Mouse (Mus musculus): ENCODE data around the gene Glis2. TPM values are rescaled to one million over a fixed set of nuclear protein-coding genes. Genes with fewer than 3 reads are reported as not detected.

The Glis2 gene
- total RNA-seq, 2 experiments from 2014 or later = 41.4 to 45.9 TPM

DNA sequence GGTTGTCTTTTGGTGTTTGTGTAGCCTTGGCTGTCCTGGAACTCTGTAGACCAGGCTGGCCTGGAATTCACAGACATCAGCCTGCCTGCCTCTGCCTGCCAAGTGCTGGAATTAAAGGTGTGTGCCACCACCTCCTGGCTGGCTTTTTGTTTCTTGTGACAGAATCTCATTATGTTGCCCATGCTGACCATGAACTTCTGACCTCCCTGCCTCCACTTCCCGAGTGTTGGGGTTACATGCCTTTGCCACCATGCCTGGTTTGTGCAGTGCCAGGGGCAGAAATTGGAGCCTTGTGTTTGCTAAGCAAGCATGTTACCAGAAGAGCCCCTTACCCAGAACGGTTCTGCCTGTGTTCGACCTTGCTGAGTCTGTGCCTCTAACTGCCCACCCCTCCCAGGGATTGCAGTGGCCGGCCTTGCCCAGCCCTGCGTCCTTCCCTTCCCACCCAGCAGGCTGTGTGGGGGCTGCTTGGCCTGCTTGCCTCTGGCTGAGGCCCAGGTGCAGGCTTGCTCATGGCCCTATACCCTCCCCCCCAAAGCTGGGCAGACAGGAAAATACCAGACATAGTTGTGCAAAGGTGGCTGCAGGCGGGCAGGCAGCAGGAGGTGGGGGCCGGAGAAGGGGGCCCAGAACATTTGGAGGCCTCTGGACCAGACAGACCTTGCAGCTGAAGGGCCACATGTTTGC is 8.4 kb downstream of the Glis2 start:
- no peak for DNase-seq (ENCODE audit: low spot score in 2 of 2)

DNA sequence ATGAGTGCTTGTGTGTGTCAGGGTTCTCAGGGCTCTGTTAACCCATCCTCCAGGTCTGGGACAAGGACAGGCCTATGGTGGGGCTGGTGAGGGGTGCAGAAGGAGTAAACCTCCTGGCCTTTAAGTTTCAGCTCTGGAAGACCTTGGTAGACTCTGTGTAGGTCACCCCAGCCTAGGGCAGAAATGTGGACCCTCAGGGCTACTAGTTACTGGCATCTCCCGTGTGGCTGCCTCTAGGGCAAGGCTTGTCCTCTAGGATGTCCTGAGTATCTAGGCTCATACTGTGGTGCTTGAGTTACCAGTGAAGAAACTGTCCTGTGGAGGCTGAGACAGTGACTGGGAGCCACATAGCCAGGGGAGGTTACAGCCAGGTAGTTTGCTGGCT is 8.9 kb downstream of the Glis2 start:
- no peak for DNase-seq (ENCODE audit: low spot score in 2 of 2)

GRCm38 (mm10) chr16:4604293-4604837 is 9.9 kb downstream of the Glis2 start:
- DNase-seq (ENCODE audit: low spot score in 2 of 2) = no peak

DNA sequence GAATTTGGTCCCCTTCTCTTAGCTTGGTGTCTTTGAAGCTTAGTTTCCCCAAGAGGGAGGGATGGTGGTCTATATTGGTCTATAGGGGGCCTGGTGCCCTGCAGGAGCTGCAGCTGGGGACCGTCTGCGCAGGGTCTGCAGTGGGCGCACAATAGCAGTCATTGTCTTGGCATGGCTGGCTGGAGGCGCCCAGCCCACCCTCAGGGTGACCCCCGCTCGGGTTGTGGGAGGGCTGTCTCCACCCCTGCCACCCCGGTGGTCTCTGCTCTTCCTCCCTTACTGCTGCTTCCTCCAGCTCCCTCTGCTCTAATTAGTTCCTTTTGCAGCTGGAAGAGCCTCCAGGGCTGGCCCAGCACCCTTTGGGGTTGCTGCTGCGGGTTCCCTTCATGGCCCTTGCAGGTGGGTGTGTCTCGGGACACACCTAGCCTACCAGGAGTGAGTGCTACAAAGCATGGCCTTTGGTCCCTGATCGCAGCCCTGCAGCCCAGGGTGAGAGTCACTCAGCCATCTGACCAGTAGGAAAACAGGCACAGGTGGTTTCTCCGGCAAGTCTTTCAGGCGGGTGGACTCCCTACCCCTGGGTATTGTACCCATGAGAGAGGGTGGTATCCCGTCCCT is 11.1 kb downstream of the Glis2 start:
- DNase-seq (ENCODE audit: low spot score in 2 of 2) = no peak

- DNase-seq (ENCODE audit: low spot score in 2 of 2) = peak in 1 of 2 experiments; percentile 42
Measured at GRCm38 (mm10) chr16:4606431-4607084, 12.0 kb downstream of the Glis2 start.

GRCm38 (mm10) chr16:4607818-4608531 is 13.5 kb downstream of the Glis2 start:
- DNase-seq (ENCODE audit: low spot score in 2 of 2) = peak; percentile 62 to 77

- no peak for DNase-seq (ENCODE audit: low spot score in 2 of 2)
Measured at GRCm38 (mm10) chr16:4608532-4609059, 14.1 kb downstream of the Glis2 start.

DNA sequence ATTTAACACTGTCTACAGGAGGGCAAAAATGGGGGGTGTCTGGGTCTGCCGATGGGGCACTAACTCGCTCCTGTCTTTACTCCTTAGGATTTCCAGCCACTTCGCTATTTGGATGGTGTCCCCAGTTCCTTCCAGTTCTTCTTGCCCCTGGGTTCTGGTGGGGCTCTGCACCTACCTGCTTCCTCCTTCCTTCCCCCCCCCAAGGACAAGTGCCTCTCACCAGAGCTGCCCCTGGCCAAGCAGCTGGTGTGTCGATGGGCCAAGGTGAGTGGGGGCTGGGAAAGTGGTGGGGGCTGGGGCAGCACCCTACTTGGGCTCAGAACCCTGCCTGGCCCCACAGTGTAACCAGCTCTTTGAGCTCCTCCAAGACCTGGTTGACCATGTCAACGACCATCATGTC is 16.7 kb downstream of the Glis2 start:
- no peak for DNase-seq (ENCODE audit: low spot score in 2 of 2)

DNA sequence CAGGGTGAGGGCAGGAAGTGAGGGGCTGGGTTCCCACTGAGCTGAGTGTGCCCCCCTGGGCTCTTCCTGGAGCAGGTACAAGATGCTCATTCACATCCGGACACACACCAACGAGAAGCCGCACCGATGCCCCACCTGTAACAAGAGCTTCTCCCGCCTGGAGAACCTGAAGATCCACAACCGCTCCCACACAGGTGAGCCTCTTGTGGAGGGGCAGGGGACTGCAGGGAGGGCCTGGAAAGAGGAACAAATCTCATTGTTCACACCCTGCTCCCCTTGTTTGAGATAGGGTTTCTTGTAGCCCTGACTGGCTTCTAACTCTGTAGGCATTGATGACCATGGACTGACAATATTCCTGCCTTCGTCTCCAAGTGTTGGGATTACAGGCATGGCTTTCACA is 17.2 kb downstream of the Glis2 start:
- DNase-seq (ENCODE audit: low spot score in 2 of 2) = no peak

- no peak for DNase-seq (ENCODE audit: low spot score in 2 of 2)
Measured at GRCm38 (mm10) chr16:4613736-4614135, 19.2 kb downstream of the Glis2 start.

GRCm38 (mm10) chr16:4614639-4615038 is 20.1 kb downstream of the Glis2 start:
- DNase-seq (ENCODE audit: low spot score in 2 of 2) = no peak

GRCm38 (mm10) chr16:4615297-4615696 is 20.8 kb downstream of the Glis2 start:
- no peak for DNase-seq (ENCODE audit: low spot score in 2 of 2)

GRCm38 (mm10) chr16:4616829-4617228 is 22.3 kb downstream of the Glis2 start:
- DNase-seq (ENCODE audit: low spot score in 2 of 2) = no peak

- no peak for DNase-seq (ENCODE audit: low spot score in 2 of 2)
Measured at GRCm38 (mm10) chr16:4624074-4624473, 29.6 kb downstream of the Glis2 start.

- DNase-seq (ENCODE audit: low spot score in 2 of 2) = peak; percentile 86 to 93
Measured at GRCm38 (mm10) chr16:4624481-4625110, 30.1 kb downstream of the Glis2 start, which contains the start of gene Pam16. Pam16 (minus strand) TSS chr16:4624988.

- DNase-seq (ENCODE audit: low spot score in 2 of 2) = no peak
Measured at GRCm38 (mm10) chr16:4627105-4627504, 32.6 kb downstream of the Glis2 start.

DNA sequence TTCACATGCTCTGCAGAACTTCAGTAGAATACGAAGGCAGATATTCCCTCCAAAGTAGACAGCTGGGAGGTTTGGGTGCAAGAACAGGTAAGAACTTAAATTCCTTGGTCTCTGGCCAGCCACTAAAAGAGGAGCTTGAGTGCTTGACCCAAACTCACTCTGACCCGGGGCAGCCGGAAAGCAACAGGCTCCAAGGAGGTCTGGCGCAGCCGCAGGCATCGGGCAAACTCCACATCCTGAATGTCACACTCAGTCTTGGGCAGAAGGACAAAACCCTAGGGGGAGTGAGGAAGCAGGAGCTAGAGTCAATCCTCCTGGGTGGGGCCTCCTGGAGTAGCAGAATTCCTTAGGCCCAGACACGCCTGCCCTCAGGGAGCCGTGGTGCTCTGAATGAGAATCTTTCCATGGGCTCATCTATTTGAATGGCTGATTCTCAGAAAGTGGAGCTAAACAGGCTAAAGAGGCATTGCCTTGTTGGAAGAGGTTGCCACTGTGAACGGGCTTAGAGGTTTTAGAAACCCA is 34.4 kb downstream of the Glis2 start:
- no peak for DNase-seq (ENCODE audit: low spot score in 2 of 2)

GRCm38 (mm10) chr16:4629950-4630349 is 35.4 kb downstream of the Glis2 start:
- peak; percentile 77 to 84 for DNase-seq (ENCODE audit: low spot score in 2 of 2)

- no peak for DNase-seq (ENCODE audit: low spot score in 2 of 2)
Measured at GRCm38 (mm10) chr16:4632050-4632449, 37.5 kb downstream of the Glis2 start.

GRCm38 (mm10) chr16:4633661-4634060 is 39.1 kb downstream of the Glis2 start:
- DNase-seq (ENCODE audit: low spot score in 2 of 2) = no peak

Measured in gastrocnemius, postnatal 4 days (tissue).